ENCODE assay signal across 9 mouse cellular contexts in the genomic region with DNA sequence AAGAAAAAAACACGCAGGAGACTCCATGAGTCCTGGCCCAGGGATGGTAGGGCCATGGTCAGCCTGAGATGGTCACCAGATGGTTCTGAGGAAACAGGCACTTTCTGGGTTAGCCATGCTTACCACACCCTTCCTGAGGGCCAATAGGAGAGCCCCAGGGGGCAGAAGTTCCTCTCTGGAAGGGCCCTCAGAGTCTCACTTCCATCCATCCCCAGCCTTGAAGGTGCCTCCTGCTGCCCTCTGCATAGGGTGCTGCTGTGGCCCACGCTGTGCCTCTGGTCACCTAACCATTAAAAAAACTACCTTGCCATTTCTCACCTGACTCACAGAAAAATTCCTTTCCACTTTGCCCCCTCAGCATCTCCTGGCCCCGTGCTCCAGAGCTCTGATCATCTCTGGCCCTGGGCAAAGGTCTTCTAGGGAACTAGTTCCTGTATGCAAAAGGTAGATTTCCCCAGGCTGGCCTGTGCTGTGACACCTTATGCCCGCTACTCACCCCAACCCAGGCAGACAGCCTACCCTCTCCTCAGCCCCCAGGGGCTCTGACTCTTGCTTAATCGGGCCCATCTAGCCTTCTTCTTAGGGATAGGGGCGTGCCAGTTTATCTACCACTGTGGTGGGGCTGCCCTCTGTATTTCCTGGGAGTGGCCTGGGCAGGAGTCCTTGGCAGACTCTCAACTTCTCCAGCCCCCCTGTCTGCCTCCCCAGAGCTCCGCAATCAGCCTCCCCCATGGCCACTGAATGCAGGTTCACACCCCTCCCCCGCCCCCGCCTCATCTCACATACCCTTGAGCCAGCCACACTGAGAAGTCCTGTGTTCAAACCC. TPM values are rescaled to one million over a fixed set of nuclear protein-coding genes. Genes with fewer than 3 reads are reported as not detected.
A peak's percentile ranks its signal among the peaks of the same experiment; 100 is the strongest.
DNase-seq lines count a peak whose midpoint lies in the region; ATAC-seq and TF ChIP-seq lines count a peak whose summit lies in the region.
"Had no signal": no experiment of that assay in that cellular context is flagged by ENCODE, and none has a peak within 500 bp of the region (broad histone marks: within the 10 kb centered on the region; RNA-seq: fewer than 3 reads in every experiment).

No protein-coding gene starts in this region.

- DNase-seq in heart, adult 8-10 months (ENCODE audit: low spot score): no peak
- DNase-seq in urinary bladder, postnatal 14 days (ENCODE audit: low spot score): peak; percentile 27
- DNase-seq in urinary bladder, postnatal 4 days (ENCODE audit: low spot score in 2 of 2): no peak
- DNase-seq in limb, embryonic 14.5 days (ENCODE audit: low spot score): no peak
- no peak for DNase-seq in retina, embryonic 14.5 days (ENCODE audit: low spot score)
- DNase-seq in spleen, adult 12 weeks (ENCODE audit: low spot score): no peak
- DNase-seq in left cerebral cortex, adult 18-20 months (ENCODE audit: low spot score in 2 of 2): no peak
- DNase-seq: left cerebral cortex, postnatal 4 days had no signal

- H3K27me3 ChIP-seq in heart, embryonic 11.5 days (ENCODE audit: control insufficient read depth, insufficient read depth, low read length): peaks cover 50% of the 10 kb centered on the region
- no peaks in the 10 kb centered on the region for H3K27me3 ChIP-seq in limb, embryonic 14.5 days (ENCODE audit: control insufficient read depth, insufficient read depth, low read length)

- no peaks in the 10 kb centered on the region for H3K36me3 ChIP-seq in heart, embryonic 11.5 days (ENCODE audit: control insufficient read depth, insufficient read depth, low read length)
- no peaks in the 10 kb centered on the region for H3K36me3 ChIP-seq in limb, embryonic 14.5 days (ENCODE audit: control insufficient read depth, insufficient read depth, low read length)

- no peak overlapping the region for H3K4me2 ChIP-seq in heart, embryonic 11.5 days
- H3K4me2 ChIP-seq in limb, embryonic 14.5 days (replicated peaks; ENCODE audit: low read depth, low read length, severe bottlenecking): no peak overlapping the region

- no peak for TF ChIP-seq POLR2A in limb, embryonic 14.5 days (IDR thresholded peaks at IDR 0.05; ENCODE audit: borderline replicate concordance, extremely low read depth, insufficient read depth, insufficient read length)

- no peak overlapping the region for H3K9ac ChIP-seq in heart, embryonic 11.5 days (ENCODE audit: low read depth, low read length)
- H3K9ac ChIP-seq in limb, embryonic 14.5 days (ENCODE audit: low read depth, low read length, severe bottlenecking): 0 out of 2 replicates have a peak overlapping the region, but pooled peaks have one; percentile 31

- no peaks in the 10 kb centered on the region for H3K9me3 ChIP-seq in heart, embryonic 11.5 days (replicated peaks; ENCODE audit: control insufficient read depth, low read length)
- H3K9me3 ChIP-seq in limb, embryonic 14.5 days (ENCODE audit: control insufficient read depth, low read length): no peaks in the 10 kb centered on the region

- no peak overlapping the region for H3K27ac ChIP-seq in heart, embryonic 11.5 days (ENCODE audit: low read depth, low read length)
- H3K27ac ChIP-seq in limb, embryonic 14.5 days (replicated peaks; ENCODE audit: low read depth, low read length): no peak overlapping the region

- 35% methylated on average over 9 of the region's 9 CpGs for WGBS in heart, embryonic 11.5 days (ENCODE audit: insufficient replicate concordance)
- WGBS in limb, embryonic 14.5 days: 49% methylated on average over 9 of the region's 9 CpGs

- ATAC-seq in heart, embryonic 11.5 days (replicated peaks; ENCODE audit: insufficient number of reproducible peaks, low FRiP score, low TSS enrichment): 0 out of 2 replicates have a peak, but pooled peaks have one; percentile 40
- ATAC-seq in limb, embryonic 14.5 days (ENCODE audit: low FRiP score, low read depth): no peak

- H3K4me3 ChIP-seq in heart, embryonic 11.5 days (ENCODE audit: low read depth, low read length): no peak overlapping the region
- H3K4me3 ChIP-seq in limb, embryonic 14.5 days (replicated peaks; ENCODE audit: low read length): no peak overlapping the region

- H3K4me1 ChIP-seq in heart, embryonic 11.5 days (ENCODE audit: control insufficient read depth, insufficient read depth, low read length): no peaks in the 10 kb centered on the region
- 0 out of 2 replicates have a peak, but pooled peaks cover 8% of the 10 kb centered on the region for H3K4me1 ChIP-seq in limb, embryonic 14.5 days (ENCODE audit: control insufficient read depth, insufficient read depth, low read length)

RNA-seq across cellular contexts. Expression of a gene that starts 6.0 kb away (rescaled TPM):
- 0.80 and 0.92 TPM in 2 replicates for polyA plus RNA-seq in heart, embryonic 11.5 days (2014; fragmentation: Nextera tagmentation; extraction: Ambion mirVana)
- total RNA-seq in heart, adult 8-10 months (2022): 1 to 10 TPM; 2.6 to 4.7 (median 3.8) TPM
- polyA plus RNA-seq in limb, embryonic 14.5 days (2012; rRNA removed): 13.5 and 16.0 TPM in 2 replicates
- polyA plus RNA-seq in limb, embryonic 14.5 days (2014; fragmentation: Nextera tagmentation; extraction: Ambion mirVana): 12.9 and 14.4 TPM in 2 replicates
- 10 to 100 TPM; 70.4 to 76.5 TPM for total RNA-seq in left cerebral cortex, adult 18-20 months (2021)

RNA-seq across cellular contexts. Expression of a gene that starts 30.0 kb away (rescaled TPM):
- polyA plus RNA-seq in heart, embryonic 11.5 days (2014; fragmentation: Nextera tagmentation; extraction: Ambion mirVana): 14.8 and 15.6 TPM in 2 replicates
- 10 to 100 TPM; 13.1 to 14.7 (median 14.1) TPM for total RNA-seq in heart, adult 8-10 months (2022)
- 21.2 and 24.0 TPM in 2 replicates for polyA plus RNA-seq in limb, embryonic 14.5 days (2012; rRNA removed)
- polyA plus RNA-seq in limb, embryonic 14.5 days (2014; fragmentation: Nextera tagmentation; extraction: Ambion mirVana): 18.0 and 19.1 TPM in 2 replicates
- 10 to 100 TPM; 77.0 to 78.9 TPM for total RNA-seq in left cerebral cortex, adult 18-20 months (2021)

RNA-seq across cellular contexts. Expression of a gene that starts 44.8 kb away (rescaled TPM):
- 115 and 118 TPM in 2 replicates for polyA plus RNA-seq in heart, embryonic 11.5 days (2014; fragmentation: Nextera tagmentation; extraction: Ambion mirVana)
- total RNA-seq in heart, adult 8-10 months (2022): 10 to 100 TPM; 16.2 to 19.9 (median 16.7) TPM
- polyA plus RNA-seq in limb, embryonic 14.5 days (2012; rRNA removed): 99.9 and 108 TPM in 2 replicates
- polyA plus RNA-seq in limb, embryonic 14.5 days (2014; fragmentation: Nextera tagmentation; extraction: Ambion mirVana): 109 and 114 TPM in 2 replicates
- total RNA-seq in left cerebral cortex, adult 18-20 months (2021): 1 to 10 TPM; 5.2 to 6.2 TPM

RNA-seq across cellular contexts. Expression of a gene that starts 54.8 kb away (rescaled TPM):
- polyA plus RNA-seq in heart, embryonic 11.5 days (2014; fragmentation: Nextera tagmentation; extraction: Ambion mirVana): 78.2 and 82.0 TPM in 2 replicates
- 100 to 1,000 TPM; 112 to 127 (median 118) TPM for total RNA-seq in heart, adult 8-10 months (2022)
- polyA plus RNA-seq in limb, embryonic 14.5 days (2012; rRNA removed): 238 and 364 TPM in 2 replicates
- polyA plus RNA-seq in limb, embryonic 14.5 days (2014; fragmentation: Nextera tagmentation; extraction: Ambion mirVana): 378 and 402 TPM in 2 replicates
- total RNA-seq in left cerebral cortex, adult 18-20 months (2021): 10 to 100 TPM; 61.3 to 67.9 TPM

Comparison
In these comparisons a context has a peak if more than half of its experiments do, and no peak if none do; other contexts are left out.
1. RNA of a gene that starts 6.0 kb away (total RNA-seq): 70.4 to 76.5 TPM in left cerebral cortex, adult 18-20 months; 2.6 to 4.7 TPM in heart, adult 8-10 months; every median in the first group is over 10 times any median in the second.
2. RNA of a gene that starts 30.0 kb away (total RNA-seq): 77.0 to 78.9 TPM in left cerebral cortex, adult 18-20 months; 13.1 to 14.7 TPM in heart, adult 8-10 months; every median in the first group is over 4 times any median in the second.